Mouse (Mus musculus): Measurements from ENCODE around the gene Echdc3.

Echdc3 gene

GRCm38 (mm10) chr2:6212724-6213511 is at the start of gene Echdc3:
TSS of gene Echdc3 (minus strand) at chr2:6213033.
- peak; percentile 92 to 95 for DNase-seq

DNA sequence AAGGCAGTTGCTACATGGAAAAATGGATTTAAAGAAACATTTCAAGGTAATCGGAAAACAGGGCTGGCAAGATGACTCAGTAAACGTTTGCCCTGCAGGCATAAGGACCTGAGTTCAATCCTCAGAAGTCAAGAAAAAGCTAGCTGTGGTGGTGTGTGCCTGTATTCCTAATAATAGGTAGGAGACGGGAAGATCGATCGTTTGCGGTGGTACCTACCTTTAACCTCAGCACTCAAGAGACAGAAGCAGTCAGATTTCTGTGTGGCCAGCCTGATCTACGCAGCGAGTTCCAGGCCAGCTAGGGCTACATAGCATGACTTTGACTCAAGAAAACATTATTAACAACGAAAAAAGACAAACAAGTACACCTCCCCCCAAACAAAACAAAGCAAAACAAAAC is 48.9 kb upstream of the Echdc3 start:
- DNase-seq: no peak

GRCm38 (mm10) chr2:6261201-6261672 is 48.4 kb upstream of the Echdc3 start:
- DNase-seq: peak in 1 of 2 experiments; percentile 11

DNA sequence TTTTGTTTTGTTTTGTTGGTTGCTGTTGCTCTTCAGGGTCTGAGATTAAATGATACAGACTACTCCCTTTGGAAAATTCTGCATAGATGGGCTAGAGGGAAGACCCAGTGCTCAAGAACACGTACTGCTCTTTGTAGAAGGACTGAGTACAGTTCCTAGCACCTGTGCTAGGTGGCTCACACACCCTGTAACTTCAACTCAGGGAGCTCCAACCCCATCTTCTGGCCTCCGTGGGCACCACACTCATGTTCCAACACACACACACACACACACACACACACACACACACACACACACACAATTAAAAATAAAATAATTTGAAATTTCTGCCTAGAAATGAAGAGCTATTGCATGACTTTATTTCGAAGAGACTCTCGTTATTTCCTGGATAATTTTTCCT is 47.8 kb upstream of the Echdc3 start:
- DNase-seq: no peak

- no peak for DNase-seq
Observed at GRCm38 (mm10) chr2:6259182-6259581, 46.3 kb upstream of the Echdc3 start.

DNA sequence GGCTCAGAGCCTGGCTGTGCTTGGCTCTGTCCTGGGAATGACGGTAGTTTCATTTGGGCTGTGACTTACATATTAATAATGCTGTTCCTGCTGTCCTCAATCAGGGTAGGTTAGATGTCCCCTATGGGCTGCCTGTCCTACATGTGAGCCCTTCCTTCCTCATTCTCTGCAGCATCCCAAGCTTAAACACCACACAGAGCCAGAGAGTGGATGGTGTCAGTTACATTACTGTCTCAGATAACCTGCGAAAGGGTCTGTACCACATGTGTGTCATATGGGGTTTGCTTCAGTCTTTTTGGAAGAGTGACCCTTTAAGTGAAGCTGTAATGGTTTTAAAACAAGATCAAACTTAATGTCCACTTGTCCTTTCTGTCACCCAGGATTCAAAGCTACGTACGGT is 45.2 kb upstream of the Echdc3 start:
- no peak for DNase-seq

DNA sequence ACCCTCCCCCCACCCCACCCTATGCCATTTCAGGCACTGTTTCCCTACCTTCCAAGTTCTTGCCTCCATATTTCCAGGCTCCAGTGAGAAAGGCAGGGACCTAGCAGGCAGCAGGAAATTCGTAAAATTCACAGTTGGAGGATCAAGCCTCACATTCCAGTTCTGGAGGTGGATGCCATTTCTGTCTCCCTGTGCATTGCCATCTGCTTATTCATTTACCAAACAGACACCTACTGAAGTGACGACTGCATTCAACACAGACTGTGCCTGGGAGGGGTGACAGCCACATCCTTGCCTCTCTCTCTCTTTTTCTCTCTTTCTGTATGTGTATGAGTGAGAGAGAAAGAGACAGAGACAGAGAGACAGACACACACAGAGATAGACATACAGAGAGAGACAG is 44.3 kb upstream of the Echdc3 start:
- no peak for DNase-seq

DNA sequence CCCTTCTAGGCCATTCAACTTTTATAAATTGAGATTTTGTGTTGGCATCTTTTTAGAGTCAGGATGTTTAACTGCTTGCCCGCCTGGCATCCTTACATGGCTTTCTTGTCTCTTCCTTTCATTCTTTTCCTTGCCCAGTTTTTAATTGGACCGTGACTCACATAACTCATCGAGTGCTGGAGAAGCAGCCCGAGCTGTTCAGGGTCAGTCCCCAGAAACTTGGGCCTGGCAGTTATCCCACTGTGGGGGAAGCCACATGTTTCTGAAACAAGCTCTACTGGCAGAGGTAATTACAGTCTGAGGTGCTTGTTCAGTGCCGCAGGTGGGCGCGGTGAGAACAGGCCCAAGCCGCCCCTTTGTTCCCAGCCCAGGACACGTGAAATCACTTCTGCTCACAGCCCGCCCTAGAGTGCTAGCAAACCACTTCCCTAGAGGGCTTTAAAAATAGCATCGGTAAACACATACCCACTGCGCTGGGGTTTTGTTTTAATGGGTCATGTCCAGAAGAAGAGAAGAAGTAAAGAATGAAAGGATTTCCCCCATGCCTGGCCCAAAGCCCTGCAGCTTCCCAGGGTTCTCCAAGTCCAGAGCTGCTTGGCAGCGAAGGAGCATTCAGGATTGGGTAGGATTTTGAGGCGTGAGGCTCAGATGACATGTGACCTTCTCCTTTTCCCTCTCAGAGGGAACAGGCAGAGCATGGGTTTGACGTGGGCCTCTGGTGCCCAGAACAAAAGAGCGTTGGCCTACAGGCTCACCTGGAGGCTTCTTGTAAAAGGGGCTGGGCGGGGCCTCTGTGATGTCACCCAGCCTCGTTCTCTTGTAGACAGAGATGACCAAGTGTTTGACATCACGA is 43.4 kb upstream of the Echdc3 start:
- DNase-seq: peak; percentile 36 to 40

DNA sequence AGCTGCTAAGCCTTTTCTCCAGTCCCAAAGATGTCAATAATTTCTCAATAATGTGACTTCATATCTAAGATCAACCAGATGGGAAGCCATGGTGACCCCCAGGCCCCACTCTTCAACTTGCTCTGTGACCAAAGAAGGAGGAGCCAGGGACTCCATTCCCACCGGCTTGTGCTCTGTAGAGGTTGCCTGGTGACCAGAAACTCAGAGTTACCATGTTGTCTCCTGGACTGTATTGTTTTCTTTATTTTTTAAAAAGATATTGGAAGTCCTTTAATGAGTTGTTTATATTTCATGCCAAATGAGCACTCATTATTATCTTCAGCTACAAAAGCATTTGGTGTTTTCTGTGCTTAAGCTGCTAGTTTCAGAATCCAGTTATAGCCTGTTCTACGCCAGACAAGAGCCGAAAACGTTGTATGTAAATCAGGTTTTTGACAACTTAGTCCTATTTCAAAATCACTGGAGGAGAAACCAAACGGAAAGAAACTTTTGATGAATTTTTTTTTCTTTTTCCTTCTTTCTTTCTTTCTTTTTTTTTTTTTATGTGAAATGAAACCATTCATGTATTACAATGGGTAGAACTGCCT is 42.7 kb upstream of the Echdc3 start:
- no peak for DNase-seq

DNA sequence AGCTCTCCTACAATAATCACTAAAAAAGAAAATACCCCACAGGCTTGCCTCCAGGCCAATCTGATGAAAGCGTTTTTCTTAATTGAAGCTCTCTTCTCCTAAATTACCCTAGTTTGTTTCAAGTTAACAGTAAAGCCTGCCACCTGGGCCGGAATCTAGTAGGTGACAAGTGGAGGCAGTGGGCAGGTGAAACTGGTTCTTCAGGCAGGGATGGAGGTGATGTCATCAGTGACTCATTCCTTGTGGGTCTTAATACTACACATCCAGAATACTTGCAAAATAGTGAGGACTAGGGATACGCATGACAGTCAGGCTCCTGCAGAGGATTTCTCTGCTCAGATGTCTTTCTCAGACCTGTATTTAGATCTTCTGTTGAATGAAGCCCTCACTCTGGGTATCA is 39.7 kb upstream of the Echdc3 start:
- DNase-seq: no peak

GRCm38 (mm10) chr2:6251076-6251496 is 38.3 kb upstream of the Echdc3 start:
- DNase-seq: no peak

GRCm38 (mm10) chr2:6241446-6241845 is 28.6 kb upstream of the Echdc3 start:
- DNase-seq: no peak

DNA sequence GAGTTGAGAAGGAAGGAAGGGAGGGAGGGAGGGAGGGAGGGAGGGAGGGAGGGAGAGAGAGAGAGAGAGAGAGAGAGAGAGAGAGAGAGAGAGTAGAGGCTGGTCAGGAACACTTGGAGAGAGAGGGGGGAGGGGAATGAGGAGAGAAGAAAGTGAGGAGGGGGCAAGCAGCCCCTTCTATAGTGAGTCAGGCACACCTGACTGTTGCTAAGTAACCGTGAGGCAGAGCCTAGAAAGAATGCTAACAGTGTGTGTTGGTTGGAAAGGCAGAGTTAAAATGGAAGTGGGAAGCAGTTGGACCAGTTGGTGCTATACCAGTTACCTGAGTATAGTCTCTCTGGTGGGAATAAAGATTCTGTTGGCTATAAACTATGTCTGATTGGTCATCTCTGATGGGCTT is 27.2 kb upstream of the Echdc3 start:
- DNase-seq: no peak

DNA sequence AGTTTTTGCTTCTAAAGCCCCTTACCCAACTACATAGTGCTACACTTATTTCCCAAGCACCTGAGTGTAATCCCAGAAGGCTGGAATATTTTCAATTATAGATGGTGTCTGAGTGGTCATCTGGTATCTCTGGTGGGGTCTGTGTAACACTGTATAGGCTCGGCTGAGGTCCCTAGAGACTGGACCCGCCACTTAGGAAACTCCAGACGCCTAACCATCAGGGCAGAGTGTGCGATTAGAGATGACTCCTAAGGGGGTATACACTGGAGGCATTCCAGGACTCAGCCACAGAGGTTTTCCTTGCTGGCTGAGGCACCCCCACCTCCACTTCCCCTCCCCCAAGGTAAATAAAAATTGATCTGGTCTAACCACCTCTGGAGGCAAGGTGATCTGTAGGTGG is 26.5 kb upstream of the Echdc3 start:
- no peak for DNase-seq

DNA sequence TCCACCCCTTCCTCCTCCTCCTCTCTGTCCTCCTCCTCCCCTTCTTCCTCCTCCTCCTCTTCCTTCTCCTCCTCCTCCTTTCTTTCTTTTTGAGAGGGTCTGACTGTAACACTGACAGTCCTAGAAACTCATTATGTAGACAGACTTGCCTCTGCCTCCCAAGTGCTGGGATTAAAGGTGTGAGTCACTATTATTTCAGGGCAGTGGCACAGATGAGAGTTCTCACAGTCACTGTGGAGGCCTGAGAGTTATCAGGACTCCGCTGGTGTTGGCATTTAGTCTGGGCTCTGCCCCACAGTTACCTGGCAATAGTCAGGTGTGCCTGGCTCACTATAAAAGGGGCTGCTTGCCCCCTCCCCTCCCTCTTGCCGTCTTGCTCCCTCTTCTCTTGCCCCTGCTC is 25.8 kb upstream of the Echdc3 start:
- no peak for DNase-seq

DNA sequence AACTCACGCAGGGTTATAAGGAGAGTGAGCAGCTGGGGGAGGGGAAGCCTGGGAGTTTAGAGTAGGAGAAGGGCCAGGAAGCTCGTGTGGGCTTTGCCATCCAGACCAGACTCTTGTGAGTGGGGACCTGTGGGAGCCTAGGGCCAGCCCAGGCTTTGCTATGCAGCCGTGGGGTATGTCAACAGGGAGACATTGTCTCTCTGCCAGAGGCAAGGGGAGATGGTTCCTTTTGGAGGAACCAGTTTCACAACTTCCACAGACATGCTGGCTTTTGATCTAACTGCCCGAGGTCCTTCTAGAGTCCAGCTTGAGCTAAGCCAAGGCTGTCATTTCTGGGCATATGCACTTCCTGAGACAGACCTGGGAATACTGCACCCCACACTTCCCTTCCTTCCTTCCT is 25.4 kb upstream of the Echdc3 start:
- DNase-seq: no peak

DNA sequence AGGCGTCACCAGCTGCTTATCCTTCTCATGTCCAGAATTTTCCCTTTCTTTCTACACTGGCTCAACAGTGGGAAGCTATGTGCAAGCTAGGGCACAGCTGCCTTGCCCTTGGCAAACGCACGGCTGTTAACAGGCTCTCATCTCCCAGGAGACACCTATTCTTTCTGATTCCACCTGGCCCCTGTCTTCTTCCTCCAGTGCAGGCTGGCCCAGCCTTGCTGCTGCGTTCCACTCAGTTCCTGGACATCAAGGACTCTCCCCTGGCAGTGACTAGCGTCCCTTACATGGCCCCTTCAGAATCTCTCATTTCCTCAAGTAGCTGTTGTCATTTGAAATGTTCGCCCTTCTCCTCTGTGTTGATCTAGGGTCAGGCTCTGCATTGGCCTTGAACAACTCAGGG is 20.5 kb upstream of the Echdc3 start:
- no peak for DNase-seq

DNA sequence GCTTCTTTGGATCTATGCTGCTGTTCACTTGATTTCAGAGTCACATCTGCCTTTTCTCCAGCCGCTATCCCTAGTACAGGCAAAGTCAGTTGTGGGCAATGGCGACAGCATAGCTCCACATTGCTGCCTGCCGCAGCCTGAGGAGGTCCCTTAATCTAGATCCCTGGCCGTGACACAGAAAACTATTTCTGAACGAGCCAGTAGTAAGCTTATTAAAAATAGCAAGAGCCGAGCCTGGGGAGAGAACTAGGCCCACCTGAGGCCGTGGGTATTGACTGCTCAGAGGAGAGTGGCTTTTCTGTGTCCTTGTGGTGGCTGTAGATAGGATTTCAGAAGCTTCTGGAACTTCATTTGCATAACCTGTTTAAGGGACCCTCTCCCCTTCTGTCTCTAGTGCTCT is 19.9 kb upstream of the Echdc3 start:
- DNase-seq: no peak

- DNase-seq: no peak
Observed at GRCm38 (mm10) chr2:6230865-6231264, 18.0 kb upstream of the Echdc3 start.

GRCm38 (mm10) chr2:6229597-6230290 is 16.9 kb upstream of the Echdc3 start:
- no peak for DNase-seq

DNA sequence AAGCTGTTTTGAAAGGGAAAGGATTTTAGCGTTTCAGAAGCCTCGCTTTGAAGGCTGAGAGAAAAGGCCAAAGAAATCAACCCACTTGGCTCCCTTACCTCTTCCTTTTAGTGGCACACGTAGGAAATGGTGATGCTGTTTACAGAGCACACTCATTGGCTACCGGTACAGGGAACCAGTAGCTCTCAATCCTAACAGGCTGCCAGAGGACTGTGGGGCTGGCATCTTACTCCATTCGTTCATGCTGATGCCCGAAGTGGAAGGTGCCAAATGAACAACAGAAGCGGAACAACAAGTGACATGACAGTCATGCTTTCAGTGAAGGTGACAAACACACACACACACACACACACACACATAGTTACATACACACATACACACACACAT is 14.2 kb upstream of the Echdc3 start:
- DNase-seq: no peak

- DNase-seq: peak; percentile 35 to 59
Observed at GRCm38 (mm10) chr2:6226361-6227058, 13.7 kb upstream of the Echdc3 start.
